Mouse (Mus musculus) adrenal gland, postnatal 14 days (tissue): Measurements from ENCODE around the gene Arf3. TPM values are rescaled to one million over a fixed set of nuclear protein-coding genes. Genes with fewer than 3 reads are reported as not detected.
A peak's percentile ranks its signal among the peaks of the same experiment; 100 is the strongest.
"Not testable (repeated sequence)": the region's sequence is repeated elsewhere in the genome, so short reads cannot be mapped to it uniquely, and the experiment has no call there.

Source experiments
- DNase-seq: peaks from one replicate; pipeline ENCODE4 v3.0.0; 2021; ENCODE audit warnings: mixed read lengths
- total RNA-seq: library from RNA; stranded (reverse); gene quantifications from 2 replicates; pipeline ENCODE4 v1.2.3, GENCODE M21; 2021

The Arf3 gene
- total RNA-seq, 1 experiment from 2014 or later: 98.5 TPM

DNA sequence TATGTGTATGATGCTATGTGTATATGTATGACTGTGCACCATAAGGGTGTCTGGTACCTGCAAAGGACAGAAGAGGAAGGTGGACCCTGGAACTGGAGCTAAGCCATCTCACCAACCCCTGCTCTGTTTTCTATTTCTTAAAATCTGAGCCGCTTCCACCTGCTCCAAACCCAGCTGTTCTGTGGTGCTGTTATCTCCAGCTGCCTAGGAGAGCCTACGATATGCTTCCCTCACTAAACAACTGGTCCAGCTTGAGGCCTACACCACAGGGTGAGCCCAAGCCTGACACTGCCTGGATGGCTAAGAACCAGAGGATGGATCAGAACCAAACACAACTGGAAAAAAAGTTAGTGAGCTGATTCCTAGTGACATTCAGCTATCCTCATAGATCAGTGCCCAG lies 8.9 kb downstream of the Arf3 start:
- no peak for DNase-seq

DNA sequence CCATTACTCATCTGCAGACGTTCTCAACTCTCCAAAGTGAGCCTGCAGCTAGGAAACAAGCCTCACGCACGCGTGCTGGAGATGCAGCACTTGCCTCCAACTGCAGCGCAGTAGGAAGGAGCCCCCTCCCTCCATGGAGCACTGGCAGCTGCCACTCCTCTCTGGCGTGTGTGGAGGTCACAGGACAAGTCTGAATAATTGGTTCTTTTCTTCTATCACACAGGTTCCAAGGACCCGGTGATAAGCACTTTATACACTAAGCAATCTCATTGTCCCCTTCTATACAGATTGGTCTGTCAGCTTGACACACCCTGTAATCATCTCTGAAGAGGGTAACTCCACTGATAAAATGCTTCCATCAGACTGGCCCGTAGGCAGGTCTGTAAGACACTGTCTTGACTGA lies 10.0 kb downstream of the Arf3 start:
- peak; percentile 22 for DNase-seq

DNA sequence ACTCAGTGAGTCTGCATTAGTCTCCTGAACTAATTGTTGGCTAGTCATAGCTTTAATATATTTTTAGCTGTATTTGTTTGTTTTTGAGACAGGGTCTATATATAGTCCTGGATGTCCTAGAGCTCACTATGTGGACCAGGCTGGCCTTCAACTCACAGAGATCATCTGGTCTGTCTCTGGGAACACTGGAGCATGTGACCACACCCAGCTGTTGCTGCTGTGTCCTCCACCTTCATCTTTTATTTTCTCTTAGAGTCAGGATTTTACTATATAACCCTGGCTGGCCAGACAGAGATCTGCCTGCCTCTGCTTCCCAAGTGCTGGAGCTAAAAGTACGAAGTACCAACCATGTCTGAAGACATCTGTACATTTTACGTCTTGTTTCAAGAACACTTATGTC lies 13.9 kb downstream of the Arf3 start:
- no peak for DNase-seq

DNA sequence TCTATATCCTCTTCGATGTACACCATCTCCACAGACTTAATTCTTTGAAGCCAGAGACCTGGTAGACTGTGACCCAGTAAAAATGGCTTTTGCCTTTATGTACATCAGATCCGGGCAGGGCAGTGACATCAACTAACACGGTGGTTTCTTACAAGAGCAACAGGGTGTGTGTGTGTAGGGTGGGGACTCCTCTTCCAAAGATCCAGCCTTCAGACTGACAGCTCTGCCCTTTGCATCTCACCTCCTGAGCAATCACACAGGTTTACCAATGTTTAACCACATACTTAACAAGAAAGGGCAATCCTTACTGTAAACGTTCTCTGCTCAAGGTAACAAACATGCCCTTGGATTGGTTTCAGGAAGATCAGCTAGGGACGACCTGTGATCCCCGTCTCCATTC lies 15.7 kb downstream of the Arf3 start:
- DNase-seq: no peak

DNA sequence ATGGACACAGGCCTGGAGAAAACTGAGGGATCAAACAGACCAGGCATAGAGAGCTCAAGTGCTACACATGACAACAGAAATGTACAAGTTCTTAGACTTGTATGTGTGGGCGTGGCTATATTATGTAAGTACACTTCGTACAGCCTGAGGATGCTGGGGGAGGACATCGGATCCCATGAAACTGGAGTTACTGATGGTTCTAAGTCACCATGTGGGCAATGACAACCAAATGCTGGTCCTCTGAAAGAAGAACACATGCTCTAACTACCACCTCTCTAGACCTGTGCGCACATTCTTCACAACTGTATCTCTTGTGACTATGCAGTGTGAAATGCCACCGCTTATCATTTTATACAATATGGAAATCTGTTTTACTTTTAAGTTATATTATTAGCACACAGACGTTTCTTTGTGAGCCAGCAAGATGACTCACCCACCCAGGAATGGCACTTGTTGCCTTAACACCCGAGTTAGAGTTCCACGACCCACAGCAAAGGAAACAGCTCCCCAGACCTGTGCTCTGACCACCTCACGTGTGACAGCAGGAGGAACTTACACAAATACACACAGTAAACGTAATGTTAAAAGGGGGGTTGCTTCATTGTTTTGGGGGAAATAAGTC lies 16.6 kb downstream of the Arf3 start:
- no peak for DNase-seq

DNA sequence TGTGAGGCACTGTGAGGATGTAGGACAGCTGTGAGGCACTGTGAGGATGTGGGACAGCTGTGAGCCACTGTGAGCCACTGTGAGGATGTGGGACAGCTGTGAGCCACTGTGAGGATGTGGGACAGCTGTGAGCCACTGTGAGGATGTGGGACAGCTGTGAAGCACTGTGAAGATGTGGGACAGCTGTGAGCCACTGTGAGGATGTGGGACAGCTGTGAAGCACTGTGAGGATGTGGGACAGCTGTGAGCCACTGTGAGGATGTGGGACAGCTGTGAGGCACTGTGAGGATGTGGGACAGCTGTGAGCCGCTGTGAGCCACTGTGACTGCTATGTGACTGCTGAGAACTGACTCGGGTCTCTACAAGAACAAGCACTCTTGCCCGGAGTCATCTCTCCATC lies 19.2 kb downstream of the Arf3 start:
- not testable (repeated sequence) for DNase-seq

DNA sequence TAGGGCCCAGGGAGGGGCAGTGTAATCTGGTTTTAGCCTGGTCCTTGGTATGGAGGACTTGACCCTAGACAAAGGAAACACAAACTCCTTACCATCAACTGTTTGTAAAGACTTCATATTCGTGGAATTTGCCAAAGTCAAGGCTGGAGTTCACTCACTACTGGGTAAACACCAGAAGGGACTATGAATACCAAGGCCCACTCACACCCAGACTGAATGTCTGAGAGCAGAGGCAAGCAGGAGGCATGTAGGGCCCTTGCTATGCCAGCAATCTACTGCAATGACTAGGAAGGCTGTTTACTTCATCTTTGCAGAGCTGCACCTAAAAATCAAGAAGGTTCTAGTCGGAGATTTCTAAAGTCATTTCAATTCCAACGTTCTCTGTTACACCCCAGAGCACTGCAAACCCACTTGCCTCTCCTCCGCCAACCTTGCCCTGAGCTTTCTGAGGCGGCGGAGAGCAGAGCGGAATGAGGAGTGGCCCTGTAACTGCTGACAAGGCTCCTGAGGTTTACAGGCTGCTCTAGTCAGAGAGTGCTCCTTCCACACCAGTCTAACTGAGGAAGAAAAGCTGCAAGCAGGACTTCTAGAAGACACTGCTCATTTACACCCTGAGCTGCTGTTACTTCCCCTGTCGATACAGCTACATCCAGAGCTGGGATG lies 20.1 kb downstream of the Arf3 start:
- DNase-seq: no peak

DNA sequence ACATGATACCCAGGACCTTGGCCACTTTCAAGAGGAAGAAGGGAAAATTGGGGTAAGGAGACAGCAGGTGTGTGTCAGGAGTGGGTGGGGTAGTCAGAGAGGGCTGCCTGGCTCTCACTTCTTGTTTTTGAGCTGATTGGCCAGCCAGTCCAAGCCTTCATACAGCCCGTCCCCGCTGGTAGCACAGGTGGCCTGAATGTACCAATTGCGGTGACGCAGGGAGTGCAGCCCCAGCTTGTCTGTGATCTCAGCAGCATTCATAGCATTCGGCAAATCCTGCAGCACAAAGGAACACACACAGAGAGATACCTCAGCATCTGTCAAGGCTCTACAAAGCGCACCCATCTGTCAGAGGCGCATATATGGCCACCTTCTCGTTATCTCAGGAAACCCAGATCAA lies 22.8 kb downstream of the Arf3 start:
- DNase-seq: no peak

DNA sequence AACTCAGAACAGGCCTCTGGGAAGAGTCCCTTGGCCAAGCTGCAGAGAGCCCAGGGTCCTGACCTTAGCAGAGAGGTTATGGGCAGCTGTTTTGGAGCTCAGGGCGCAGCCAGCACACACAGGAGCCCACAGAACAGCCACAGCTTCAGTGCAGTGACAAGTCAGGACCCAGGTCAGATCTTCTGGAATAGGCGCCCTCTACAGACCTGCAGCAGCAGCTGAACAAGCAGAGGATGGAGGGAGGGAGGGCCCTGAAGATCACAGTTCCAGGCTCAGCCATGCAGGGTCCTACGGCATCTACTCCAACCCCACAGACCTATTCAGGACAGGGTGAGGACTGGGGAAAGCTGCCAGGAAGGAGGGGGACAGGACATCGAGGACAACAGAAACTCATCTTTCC lies 24.2 kb downstream of the Arf3 start:
- DNase-seq: no peak

DNA sequence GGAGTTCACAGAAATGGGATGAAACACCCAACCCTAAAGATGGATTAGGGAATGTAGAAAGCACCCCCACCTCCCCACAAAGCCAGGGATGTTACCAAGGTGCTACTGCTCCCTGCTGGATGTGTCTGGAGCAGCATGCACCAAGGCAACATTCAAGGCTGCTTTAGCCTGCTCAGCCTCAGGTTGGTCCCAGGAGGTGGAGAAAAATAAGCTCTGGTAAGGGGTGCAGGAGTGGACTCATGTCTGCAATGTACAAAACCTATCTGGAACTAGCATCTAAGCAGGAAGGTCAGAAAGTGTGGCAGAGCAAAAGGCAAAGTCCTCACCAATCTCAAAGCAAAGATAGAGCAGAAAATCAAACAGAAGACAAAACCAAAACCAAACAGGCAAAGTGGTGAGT lies 25.1 kb downstream of the Arf3 start:
- DNase-seq: peak; percentile 49

DNA sequence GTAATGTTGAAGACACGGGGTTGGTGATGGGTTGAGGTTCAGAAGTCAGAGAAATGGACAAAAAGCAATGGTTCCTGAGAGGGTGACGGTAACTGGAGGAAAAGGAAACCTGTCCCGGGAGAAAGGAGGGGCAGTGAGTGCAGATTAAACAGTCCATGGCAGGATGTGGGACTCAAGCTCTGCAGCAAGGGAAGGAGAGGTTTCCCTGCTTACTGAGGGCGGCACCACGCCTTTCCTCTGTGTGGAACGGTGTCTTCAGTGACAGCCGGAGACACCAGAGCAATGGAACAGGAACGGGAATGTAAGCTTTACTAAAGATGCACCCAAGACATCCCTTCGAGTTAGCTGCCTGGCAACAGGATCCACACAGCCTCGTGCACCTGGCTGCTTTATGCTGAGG lies 26.5 kb downstream of the Arf3 start:
- no peak for DNase-seq

DNA sequence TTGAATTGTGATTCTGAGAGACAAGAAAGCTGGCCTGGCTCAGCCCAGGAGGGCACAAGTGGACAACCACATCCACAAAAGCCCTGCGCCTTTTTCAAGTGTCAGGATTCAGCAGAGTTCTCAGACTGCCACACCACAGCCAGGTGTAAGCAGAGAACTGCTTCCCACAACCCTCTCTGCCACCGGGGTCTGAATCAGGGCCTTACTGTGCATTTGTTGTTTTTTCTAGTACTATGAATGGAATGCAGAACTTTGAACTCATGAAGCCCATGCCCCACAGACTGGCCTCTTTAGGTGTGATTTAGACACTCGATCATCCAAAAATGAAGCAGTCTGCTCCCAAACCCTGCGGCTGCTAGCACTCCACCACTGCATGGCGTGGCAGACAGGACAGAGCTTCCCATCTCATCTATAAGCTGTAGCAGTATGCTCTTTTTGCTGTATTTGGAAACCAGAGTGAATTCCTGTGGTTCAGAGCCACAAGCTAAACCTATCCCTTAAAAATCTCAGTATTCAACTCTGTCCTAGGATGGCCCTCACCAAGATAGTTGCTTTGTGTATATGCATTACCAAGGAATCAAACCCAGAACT lies 28.9 kb downstream of the Arf3 start:
- no peak for DNase-seq

DNA sequence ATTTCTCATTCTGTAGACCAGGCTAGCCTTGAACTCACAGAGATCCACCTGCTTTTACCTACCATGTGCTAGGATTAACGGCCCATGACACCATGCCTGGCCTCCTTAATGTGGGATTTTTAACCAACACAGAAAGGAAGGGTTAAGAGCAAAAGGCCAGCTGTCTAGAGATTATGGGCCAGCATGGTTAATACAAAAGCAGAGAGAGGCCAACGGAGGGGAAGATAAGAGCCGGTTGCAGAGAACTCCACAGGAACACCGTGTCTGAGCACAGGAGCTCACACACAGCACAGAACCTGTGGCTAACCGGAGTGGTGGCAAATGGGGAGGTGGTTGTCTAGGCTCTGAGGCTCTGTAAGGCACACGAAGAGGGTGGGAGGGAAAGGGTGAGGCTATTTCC lies 29.6 kb downstream of the Arf3 start:
- no peak for DNase-seq

DNA sequence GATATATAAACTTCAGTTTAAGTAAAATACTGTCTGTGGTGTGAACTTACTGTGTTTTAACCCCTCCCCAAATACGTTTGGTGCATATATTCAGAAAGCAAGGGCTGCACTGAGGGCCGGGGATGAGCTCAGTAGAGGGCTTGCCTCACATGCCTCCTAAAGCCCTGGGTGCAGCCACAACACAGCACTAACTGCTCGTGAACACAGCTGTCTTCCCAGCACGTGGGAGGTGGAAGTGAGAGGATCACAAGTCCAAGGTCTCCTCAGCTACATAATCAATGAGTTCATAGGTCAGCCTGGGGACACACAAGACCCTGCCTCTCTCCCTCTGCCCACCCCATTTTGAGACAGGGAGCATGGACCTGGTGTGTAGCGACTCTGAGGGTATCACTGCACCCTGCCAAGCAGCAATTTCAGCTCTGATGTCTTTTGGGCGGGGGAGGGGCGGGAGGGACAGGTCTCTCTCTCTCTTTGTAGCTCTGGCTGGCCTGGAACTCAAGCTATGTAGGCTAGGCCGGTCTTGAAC lies 30.9 kb downstream of the Arf3 start:
- no peak for DNase-seq

DNA sequence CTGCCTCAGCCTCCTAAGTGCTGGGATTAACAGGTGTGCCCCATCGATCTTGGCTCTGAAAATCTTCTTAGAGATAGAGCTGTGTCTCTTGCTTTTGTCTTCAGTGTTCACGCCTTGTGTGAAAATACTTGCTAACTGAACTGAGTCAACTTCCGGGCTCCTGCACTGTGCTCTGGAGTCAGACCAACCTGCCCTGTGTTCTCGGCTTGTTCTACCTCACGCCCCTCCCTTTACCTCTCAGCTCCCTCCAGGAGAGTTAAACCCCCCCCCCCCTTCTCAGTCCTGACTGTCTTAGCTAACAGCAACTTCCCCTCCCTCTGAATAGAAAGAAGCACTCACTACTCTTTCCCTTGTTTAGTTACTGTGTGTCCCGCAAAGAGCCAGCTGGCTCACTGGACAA lies 32.2 kb downstream of the Arf3 start:
- DNase-seq: no peak

DNA sequence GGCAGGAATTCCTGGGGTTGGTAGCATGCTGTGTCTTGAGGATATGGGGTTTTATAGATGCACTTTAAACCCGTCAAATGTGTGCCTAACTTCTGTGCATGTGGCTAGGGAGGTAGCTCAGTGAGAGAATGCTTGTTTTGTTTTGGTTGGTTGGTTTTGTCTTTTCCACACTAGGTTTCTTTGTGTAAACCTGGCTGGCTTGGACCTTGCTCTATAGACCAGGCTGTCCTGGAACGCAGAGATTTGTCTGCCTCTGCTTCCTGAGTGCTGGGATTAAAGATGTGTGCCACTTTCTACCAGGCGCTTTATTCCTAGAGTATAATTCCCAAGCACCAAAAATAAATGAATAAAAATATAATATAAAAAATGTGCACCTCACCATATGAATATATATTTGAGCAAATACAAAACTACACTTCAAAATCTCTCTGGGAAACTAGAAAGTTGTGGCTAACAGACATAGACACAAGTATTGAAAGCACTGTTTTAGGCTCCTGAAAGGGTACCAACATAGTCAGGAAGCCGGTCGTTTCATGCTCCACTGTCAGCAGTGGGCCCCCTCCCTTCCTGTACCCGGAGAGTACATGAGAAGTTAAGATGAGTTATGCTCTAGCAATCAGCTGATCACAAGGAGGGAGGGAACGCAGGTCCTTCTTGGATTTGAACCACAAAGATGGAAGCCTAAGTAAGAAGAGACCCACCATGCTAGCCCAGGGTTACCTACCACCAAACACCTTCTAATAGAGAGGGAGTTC lies 33.0 kb downstream of the Arf3 start:
- no peak for DNase-seq

DNA sequence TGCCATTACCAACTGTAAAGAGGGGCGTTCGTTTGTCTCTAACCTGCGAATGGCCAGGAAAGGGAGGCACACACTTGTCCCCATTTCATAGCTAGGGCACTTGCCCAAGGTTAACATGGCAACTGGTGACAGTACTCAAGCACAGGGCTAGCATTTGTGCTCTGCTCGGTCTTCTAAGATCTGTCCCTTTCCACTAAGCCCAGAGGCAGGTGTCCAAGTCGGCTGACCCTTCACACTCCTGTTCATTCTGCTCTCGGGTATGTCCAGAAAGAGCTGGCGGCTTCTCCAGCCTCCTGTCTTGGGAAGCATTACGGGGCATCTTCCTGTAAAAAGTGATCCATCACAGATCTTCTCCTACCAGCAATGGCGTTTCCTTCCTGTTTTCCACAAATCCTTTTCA lies 34.6 kb downstream of the Arf3 start:
- DNase-seq: peak; percentile 47

DNA sequence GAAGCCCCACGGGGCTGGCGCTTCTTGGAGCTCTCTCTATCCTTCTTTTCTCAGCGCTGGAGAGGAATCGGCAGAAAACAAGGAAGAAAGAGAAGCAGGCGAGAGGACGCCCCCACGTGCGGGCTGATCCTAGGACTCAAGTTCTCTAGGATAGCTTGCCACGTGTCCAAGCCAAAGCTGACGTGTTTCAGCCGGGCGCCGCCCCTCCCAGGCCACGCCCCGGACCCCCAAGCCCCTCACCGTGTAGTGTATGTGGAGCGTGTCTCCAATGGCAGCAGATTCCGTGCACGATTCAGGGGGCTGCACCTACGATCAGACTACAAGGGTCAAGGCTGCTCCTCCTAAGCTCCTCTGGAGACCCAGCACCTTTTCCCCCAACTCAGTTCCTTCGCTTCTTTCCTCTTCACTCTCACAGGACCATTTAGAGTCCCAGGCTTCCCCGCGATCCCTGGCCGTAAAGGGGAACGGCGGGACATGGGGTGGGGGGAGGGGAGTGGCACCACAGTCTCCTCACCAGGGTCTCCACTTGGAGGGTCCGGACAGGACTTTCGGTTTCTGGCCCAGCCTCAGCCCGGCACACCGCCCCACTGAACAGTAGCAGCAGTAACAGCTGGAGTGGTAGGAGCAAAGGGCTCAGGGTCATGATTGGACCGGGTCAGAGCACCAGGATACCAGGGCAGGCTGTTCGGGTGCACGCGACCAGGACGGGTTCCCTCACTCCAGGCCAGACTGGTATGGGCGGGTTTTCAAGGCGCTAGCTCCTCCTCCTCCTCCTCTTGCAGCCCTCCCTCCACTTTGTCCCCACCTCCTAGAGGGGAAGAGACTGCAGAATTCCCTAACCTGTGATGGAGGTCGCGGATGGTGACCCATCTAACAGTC lies 35.3 kb downstream of the Arf3 start, which contains the start of gene Fkbp11:
Gene Fkbp11, minus strand, starts transcription at position 756 of the 879 bp plus-strand sequence.
- peak; percentile 80 for DNase-seq

DNA sequence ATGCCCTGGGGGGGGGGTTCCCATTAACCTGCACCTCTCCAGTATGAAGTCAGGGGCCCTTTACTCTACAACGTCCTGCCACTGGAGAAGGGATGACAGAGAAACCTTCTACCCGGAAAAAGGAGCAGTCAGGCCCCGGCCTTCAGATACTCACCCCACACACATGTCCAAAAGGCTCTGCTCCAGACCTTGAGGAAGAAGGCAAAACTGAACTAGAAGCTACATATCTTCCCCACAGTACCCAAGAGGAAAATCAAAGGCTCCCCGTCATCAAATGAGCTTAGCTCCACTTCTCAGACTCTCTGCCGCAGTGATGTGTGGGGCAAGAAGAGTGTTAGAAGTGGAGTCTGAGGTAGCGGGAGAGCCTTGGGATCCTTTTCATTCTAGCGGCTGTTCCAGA lies 36.3 kb downstream of the Arf3 start:
- no peak for DNase-seq

DNA sequence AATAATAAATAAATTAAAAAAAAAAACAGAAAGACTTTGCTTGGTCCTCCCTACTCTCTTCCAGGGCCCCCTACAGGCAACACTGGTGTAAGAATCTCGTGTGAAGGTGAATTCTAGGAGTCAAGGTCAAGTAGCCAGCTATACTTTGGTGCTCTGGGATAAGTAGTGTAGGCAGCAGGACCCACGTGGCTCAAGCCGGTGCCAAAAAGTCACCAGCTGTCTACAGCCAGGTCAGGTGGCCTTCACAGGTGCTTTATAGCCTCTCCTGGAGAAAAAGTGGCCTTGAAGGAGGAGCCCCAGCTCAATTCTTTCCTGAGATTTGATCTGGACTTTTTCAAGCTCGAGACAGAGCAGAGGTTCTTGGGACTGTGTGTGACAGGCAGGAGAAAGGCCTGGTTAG lies 36.9 kb downstream of the Arf3 start:
- no peak for DNase-seq

DNA sequence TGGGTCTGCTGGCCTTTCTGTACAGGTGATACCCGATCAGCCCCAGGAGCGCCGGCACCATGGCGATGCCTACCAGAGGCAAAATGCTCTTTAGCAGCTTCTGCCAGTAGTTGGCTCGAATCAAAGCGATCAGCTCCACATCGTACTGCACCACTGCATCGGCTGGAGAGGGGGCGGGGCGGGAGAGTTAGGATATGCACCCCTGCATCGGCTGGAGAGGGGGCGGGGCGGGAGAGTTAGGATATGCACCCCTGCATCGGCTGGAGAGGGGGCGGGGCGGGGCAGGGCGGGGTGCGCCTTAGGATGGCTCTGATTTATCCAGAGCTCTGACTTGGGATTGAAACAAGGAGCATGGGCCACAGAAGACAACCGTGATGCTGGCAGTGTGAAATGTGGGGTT lies 38.6 kb downstream of the Arf3 start:
- DNase-seq: no peak

DNA sequence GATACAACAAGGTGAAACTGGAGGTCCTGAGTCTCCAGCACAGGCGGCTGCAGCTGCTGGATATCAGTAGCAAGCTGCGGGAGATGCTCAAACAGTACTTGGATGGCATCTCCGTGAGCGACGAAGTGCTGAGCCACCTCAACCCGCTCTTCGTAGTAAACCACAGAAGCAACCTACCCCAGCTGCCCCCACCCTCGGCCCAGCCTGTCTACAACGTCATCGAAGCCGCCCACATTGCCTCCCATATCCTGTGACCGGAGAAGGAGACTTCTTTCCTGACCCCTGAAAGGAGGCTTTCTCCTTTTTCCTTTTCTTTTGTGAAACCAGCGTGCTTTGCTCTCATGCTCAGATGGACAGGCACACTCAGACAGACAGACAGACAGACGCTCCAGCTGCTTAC lies 40.2 kb downstream of the Arf3 start:
- DNase-seq: peak; percentile 21
